Mouse (Mus musculus) heart, postnatal 0 days (tissue): ENCODE measurements at regions not wholly inside any gene's neighbourhood (a gene's known extent, or its start where the extent isn't known, plus 50 kb on each side); places are given as distances from the start of the nearest gene placed in this dataset.

Experiments used
- ATAC-seq: fragments of 200-750 bp; cut with Nextera tagmentation; 2 replicates; pipeline ENCODE4 v1.8.0; 2017; ENCODE audit warnings: low read depth, moderate number of reproducible peaks, moderate library complexity; ENCODE audit not compliant: insufficient read depth
- DNase-seq: peaks from one replicate; pipeline ENCODE4 v3.0.0-alpha.2; 2016; ENCODE audit warnings: low spot score
- H3K27ac ChIP-seq: fragments of 300-500 bp; sonication (generic); 2 replicates; pipeline ENCODE4 v1.5.1; 2014; ENCODE audit warnings: low read depth, mild to moderate bottlenecking
- H3K27me3 ChIP-seq: fragments of 300-500 bp; sonication (generic); 2 replicates; pipeline ENCODE4 v1.6.1; 2014; ENCODE audit warnings: low read length, mixed read lengths; ENCODE audit not compliant: control insufficient read depth, insufficient read depth
- H3K36me3 ChIP-seq: fragments of 300-500 bp; sonication (generic); replicated peaks from 2 replicates; pipeline ENCODE4 v1.6.1; 2014; ENCODE audit warnings: low read length, mixed read lengths; ENCODE audit not compliant: control insufficient read depth, insufficient read depth
- H3K4me1 ChIP-seq: fragments of 300-500 bp; sonication (generic); 2 replicates; pipeline ENCODE4 v1.6.1; 2014; ENCODE audit warnings: antibody characterized with exemption; ENCODE audit not compliant: control insufficient read depth, insufficient read depth
- H3K4me2 ChIP-seq: fragments of 300-500 bp; sonication (generic); 2 replicates; pipeline ENCODE4 v1.6.1; 2014; ENCODE audit warnings: low read depth, mild to moderate bottlenecking, low read length, moderate library complexity
- H3K4me3 ChIP-seq: fragments of 300-500 bp; sonication (generic); 2 replicates; pipeline ENCODE4 v1.5.1; 2014; ENCODE audit warnings: low read depth, low read length
- H3K9ac ChIP-seq: fragments of 300-500 bp; sonication (generic); replicated peaks from 2 replicates; pipeline ENCODE4 v1.6.1; 2014; ENCODE audit warnings: low read depth, low read length, mixed read lengths
- H3K9me3 ChIP-seq: fragments of 300-500 bp; sonication (generic); replicated peaks from 2 replicates; pipeline ENCODE4 v1.6.1; 2016; ENCODE audit warnings: low read length; ENCODE audit not compliant: control insufficient read depth
- CTCF ChIP-seq: IDR thresholded peaks from 2 replicates; pipeline ENCODE4 v1.5.1; 2016; ENCODE audit warnings: antibody characterized with exemption, control low read depth, low read depth
- EP300 ChIP-seq: IDR thresholded peaks from 2 replicates; pipeline ENCODE4 v1.6.1; 2016; ENCODE audit warnings: antibody characterized with exemption, low read depth
- WGBS: fragments of 180-500 bp; shearing (Covaris S2); extraction: QIAGEN DNeasy Blood & Tissue Kit; methylation state at CpG from one replicate; pipeline ENCODE4 v1.1.7; 2014; 5-methylcytosine and 5-hydroxymethylcytosine counted together

DNA sequence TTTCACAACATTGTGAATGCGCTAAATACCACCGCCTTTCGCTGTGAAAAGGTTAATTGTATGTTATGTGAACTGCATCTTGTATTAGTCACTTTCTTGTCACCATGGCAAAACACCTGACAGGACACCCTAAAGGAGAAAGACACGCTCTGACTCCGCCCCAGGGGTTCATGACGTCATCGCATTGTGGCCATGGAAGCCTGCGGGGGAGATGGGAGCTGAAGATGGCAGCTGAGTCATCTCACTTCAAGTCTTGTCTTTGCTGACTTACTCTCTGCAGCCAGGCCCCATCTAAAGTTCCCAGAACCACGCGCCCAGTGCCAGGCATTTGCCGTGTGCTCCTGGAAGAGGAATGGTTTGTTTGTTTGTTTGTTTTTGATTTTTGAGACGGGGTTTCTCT is 57.5 kb upstream of the Ppp2r5c start:
- Histone ChIP-seq H3K9me3 (no peaks in the 10 kb centered on the region), H3K4me3 (no peak overlapping the region), H3K9ac (no peak overlapping the region), H3K4me1 (no peaks in the 10 kb centered on the region), H3K4me2 (no peak overlapping the region), H3K27ac (no peak overlapping the region), H3K36me3 (no peaks in the 10 kb centered on the region), H3K27me3 (no peaks in the 10 kb centered on the region)
- no peak for TF ChIP-seq EP300
- no peak for TF ChIP-seq CTCF
- ATAC-seq = no peak
- no peak for DNase-seq
- WGBS = 69% methylated on average over 12 of the region's 12 CpGs

DNA sequence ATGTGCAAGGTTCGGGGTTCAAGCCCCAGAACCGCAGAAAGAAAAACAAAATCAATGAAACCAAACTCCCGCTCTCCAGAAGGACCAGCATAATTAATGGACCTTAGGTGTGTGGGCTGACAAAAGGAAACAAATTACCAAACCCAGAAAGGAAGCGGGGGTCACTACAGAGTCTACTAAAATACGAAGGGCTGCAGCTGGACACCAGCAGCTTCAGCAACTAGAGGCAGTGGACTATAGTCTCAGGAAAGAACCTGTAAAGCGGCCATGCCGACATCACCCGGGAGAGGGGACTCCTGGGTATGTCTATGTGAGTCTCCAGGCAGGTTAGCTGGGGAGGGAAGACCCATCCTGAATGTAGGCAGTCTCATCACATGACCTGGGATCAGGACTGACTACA is 55.5 kb upstream of the Ppp2r5c start:
- no peak overlapping the region for H3K4me2 ChIP-seq
- WGBS = 76% methylated on average over 8 of the region's 8 CpGs
- no peaks in the 10 kb centered on the region for H3K4me1 ChIP-seq
- TF ChIP-seq CTCF (no peak), EP300 (no peak)
- H3K4me3 ChIP-seq = no peak overlapping the region
- H3K9ac ChIP-seq = no peak overlapping the region
- no peak overlapping the region for H3K27ac ChIP-seq
- no peak for ATAC-seq
- no peaks in the 10 kb centered on the region for H3K9me3 ChIP-seq
- H3K27me3 ChIP-seq = no peaks in the 10 kb centered on the region
- DNase-seq = no peak
- no peaks in the 10 kb centered on the region for H3K36me3 ChIP-seq

DNA sequence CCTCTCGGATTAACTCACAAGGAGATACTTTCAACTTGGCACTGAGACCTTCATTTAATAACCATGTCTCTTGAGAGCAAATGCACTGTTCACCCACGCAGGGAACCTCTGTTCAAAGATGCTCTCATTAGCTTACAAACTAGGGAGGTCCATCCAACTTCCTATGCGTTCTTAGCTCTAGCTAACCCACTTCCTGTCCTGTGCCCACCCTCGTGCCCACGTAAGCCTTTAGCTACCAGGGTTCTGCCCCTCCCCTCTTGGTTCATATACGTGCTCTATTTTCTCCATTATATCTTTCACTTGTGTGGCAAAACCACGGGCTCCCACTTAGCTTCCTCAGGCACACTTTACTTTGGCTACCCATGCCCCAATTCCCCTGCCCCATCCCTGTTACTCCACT is 53.4 kb upstream of the Ppp2r5c start:
- no peak for TF ChIP-seq CTCF
- TF ChIP-seq EP300 = no peak
- Histone ChIP-seq H3K36me3 (no peaks in the 10 kb centered on the region), H3K27me3 (no peaks in the 10 kb centered on the region), H3K27ac (no peak overlapping the region), H3K9me3 (no peaks in the 10 kb centered on the region), H3K9ac (no peak overlapping the region), H3K4me2 (no peak overlapping the region), H3K4me3 (no peak overlapping the region), H3K4me1 (no peaks in the 10 kb centered on the region)
- WGBS = 70% methylated on average over 7 of the region's 7 CpGs
- DNase-seq = no peak
- no peak for ATAC-seq
